Mouse (Mus musculus): ENCODE data around the gene Fstl4. TPM values are rescaled to one million over a fixed set of nuclear protein-coding genes. Genes with fewer than 3 reads are reported as not detected.

Fstl4 gene
- total and polyA plus RNA-seq, 3 experiments = not detected

- H3K36me3 ChIP-seq (ENCODE audit: control insufficient read depth in 1 of 2, insufficient read depth in 2 of 2, low read length in 2 of 2) = no peaks in the 10 kb centered on the region
- no peak overlapping the region for H3K27ac ChIP-seq (ENCODE audit: control insufficient read depth, low read depth, low read length)
- H3K4me3 ChIP-seq (ENCODE audit: control insufficient read depth in 1 of 2, insufficient read depth in 1 of 2, low read depth in 2 of 2, low read length in 2 of 2) = no peak overlapping the region
- H3K4me1 ChIP-seq (ENCODE audit: control insufficient read depth in 1 of 2, insufficient read depth in 2 of 2, low read length in 2 of 2) = no peaks in the 10 kb centered on the region
- no peaks in the 10 kb centered on the region for H3K79me2 ChIP-seq (ENCODE audit: control insufficient read depth, insufficient read depth, low read length, poor library complexity)
- no peaks in the 10 kb centered on the region for H3K9me3 ChIP-seq (replicated peaks; ENCODE audit: insufficient read depth, low read length)
- no peaks in the 10 kb centered on the region for H3K27me3 ChIP-seq (ENCODE audit: control insufficient read depth in 1 of 2, insufficient read depth in 2 of 2, low read length in 2 of 2)
- no peak overlapping the region for H3K9ac ChIP-seq (ENCODE audit: control insufficient read depth, low read depth, low read length, poor library complexity, severe bottlenecking)
- no peak for DNase-seq (ENCODE audit: low read depth, low spot score)
- no peak for TF ChIP-seq E2F4 (IDR thresholded peaks at IDR 0.05; ENCODE audit: borderline replicate concordance, low read depth, low read length)
Measured at GRCm38 (mm10) chr11:52886559-52887303, 122.3 kb downstream of the Fstl4 start.

DNA sequence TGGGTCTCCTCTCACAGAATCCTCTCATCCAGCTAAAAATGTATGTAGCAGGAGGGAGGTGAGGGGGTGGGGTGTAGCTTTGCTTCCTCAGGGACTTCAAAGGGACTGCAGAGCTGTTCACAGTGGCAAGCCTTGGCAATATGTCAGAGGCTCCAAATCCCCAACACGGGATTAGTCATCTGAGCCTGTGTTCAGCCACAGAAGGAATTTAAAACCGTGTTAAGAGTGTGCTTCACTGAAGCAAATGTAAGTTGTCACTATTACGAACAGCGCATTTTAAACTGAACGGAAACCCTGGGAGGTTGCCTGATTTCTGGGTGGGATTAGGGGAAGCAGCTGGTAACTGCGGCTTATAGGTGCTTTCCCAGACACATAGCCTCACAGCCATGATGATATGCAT is 123.7 kb downstream of the Fstl4 start:
- no peak for DNase-seq (ENCODE audit: low read depth, low spot score)
- Histone ChIP-seq H3K79me2 (ENCODE audit: control insufficient read depth, insufficient read depth, low read length, poor library complexity) (no peaks in the 10 kb centered on the region), H3K9ac (ENCODE audit: control insufficient read depth, low read depth, low read length, poor library complexity, severe bottlenecking) (no peak overlapping the region), H3K27me3 (ENCODE audit: control insufficient read depth in 1 of 2, insufficient read depth in 2 of 2, low read length in 2 of 2) (no peaks in the 10 kb centered on the region), H3K36me3 (ENCODE audit: control insufficient read depth in 1 of 2, insufficient read depth in 2 of 2, low read length in 2 of 2) (no peaks in the 10 kb centered on the region), H3K27ac (ENCODE audit: control insufficient read depth, low read depth, low read length) (no peak overlapping the region), H3K9me3 (replicated peaks; ENCODE audit: insufficient read depth, low read length) (no peaks in the 10 kb centered on the region), H3K4me3 (ENCODE audit: control insufficient read depth in 1 of 2, insufficient read depth in 1 of 2, low read depth in 2 of 2, low read length in 2 of 2) (no peak overlapping the region), H3K4me1 (ENCODE audit: control insufficient read depth in 1 of 2, insufficient read depth in 2 of 2, low read length in 2 of 2) (no peaks in the 10 kb centered on the region)
- no peak for TF ChIP-seq ELF1 (IDR thresholded peaks at IDR 0.05; ENCODE audit: low read depth, low read length)
- TF ChIP-seq JUND (IDR thresholded peaks at IDR 0.05; ENCODE audit: low read depth, low read length) = no peak
- TF ChIP-seq CHD1 (IDR thresholded peaks at IDR 0.05; ENCODE audit: low read depth, low read length) = no peak
- TF ChIP-seq USF2 (IDR thresholded peaks at IDR 0.05; ENCODE audit: borderline replicate concordance in 1 of 2, insufficient read depth in 1 of 2, low read depth in 1 of 2, low read length in 2 of 2) = no peak
- TF ChIP-seq SMC3 (IDR thresholded peaks at IDR 0.05; ENCODE audit: low read depth, low read length) = no peak
- TF ChIP-seq BHLHE40 (IDR thresholded peaks at IDR 0.05; ENCODE audit: borderline replicate concordance, low read depth, low read length) = no peak
- TF ChIP-seq POLR2AphosphoS5 (IDR thresholded peaks at IDR 0.05; ENCODE audit: borderline replicate concordance, low read depth, low read length) = no peak
- TF ChIP-seq MYC (IDR thresholded peaks at IDR 0.05; ENCODE audit: low read depth, low read length) = no peak
- TF ChIP-seq SIN3A (IDR thresholded peaks at IDR 0.05; ENCODE audit: low read length) = no peak
- TF ChIP-seq TAL1 (IDR thresholded peaks at IDR 0.05; ENCODE audit: low read length) = no peak
- TF ChIP-seq E2F4 (IDR thresholded peaks at IDR 0.05; ENCODE audit: borderline replicate concordance, low read depth, low read length) = no peak
- no peak for TF ChIP-seq EP300 (IDR thresholded peaks at IDR 0.05; ENCODE audit: low read depth in 1 of 2, low read length in 2 of 2)
- TF ChIP-seq ZNF384 (IDR thresholded peaks at IDR 0.05; ENCODE audit: low read depth, low read length) = no peak
- no peak for TF ChIP-seq GABPA (IDR thresholded peaks at IDR 0.05; ENCODE audit: low read depth, low read length)
- no peak for TF ChIP-seq RCOR1 (IDR thresholded peaks at IDR 0.05; ENCODE audit: low read depth, low read length)
- TF ChIP-seq MEF2A (IDR thresholded peaks at IDR 0.05; ENCODE audit: extremely low read depth, insufficient replicate concordance, low read depth, low read length, poor library complexity, severe bottlenecking) = no peak
- no peak for TF ChIP-seq MAX (IDR thresholded peaks at IDR 0.05; ENCODE audit: low read length)

Measured in MEL (cell line).